Mouse (Mus musculus) c-Kit-positive CD71-positive TER-119-negative erythroid progenitor cells, embryonic 14.5 days (primary cell): ENCODE data around the gene Hnrnpk.
"Not testable (repeated sequence)": the region's sequence is repeated elsewhere in the genome, so short reads cannot be mapped to it uniquely, and the experiment has no call there.

ENCODE experiments used
- DNase-seq: peaks from one replicate; pipeline ENCODE4 v3.0.0-alpha.2; 2013; ENCODE audit warnings: low read depth

Hnrnpk gene

GRCm38 (mm10) chr13:58388379-58388778 lies 14.8 kb downstream of the Hnrnpk start:
- DNase-seq = no peak

GRCm38 (mm10) chr13:58387948-58388347 lies 15.2 kb downstream of the Hnrnpk start:
- DNase-seq = peak; percentile 75

- DNase-seq = no peak
These were observed 17.6 kb downstream of the Hnrnpk start for GRCm38 (mm10) chr13:58385547-58385920.

GRCm38 (mm10) chr13:58384779-58385546 lies 18.2 kb downstream of the Hnrnpk start, which contains the start of gene 2210016F16Rik:
2210016F16Rik (minus strand) TSS chr13:58385225.
- no peak for DNase-seq

- no peak for DNase-seq
These were observed 18.8 kb downstream of the Hnrnpk start for GRCm38 (mm10) chr13:58384371-58384770.

- no peak for DNase-seq
These were observed 30.0 kb downstream of the Hnrnpk start for GRCm38 (mm10) chr13:58373153-58373470.

- DNase-seq = no peak
These were observed 30.6 kb downstream of the Hnrnpk start for GRCm38 (mm10) chr13:58372278-58373152.

GRCm38 (mm10) chr13:58368835-58369234 lies 34.3 kb downstream of the Hnrnpk start:
- no peak for DNase-seq

- DNase-seq = no peak
These were observed 35.5 kb downstream of the Hnrnpk start for GRCm38 (mm10) chr13:58367641-58368040.

GRCm38 (mm10) chr13:58366373-58366772 lies 36.8 kb downstream of the Hnrnpk start:
- DNase-seq = no peak

- DNase-seq = not testable (repeated sequence)
These were observed 38.0 kb downstream of the Hnrnpk start for GRCm38 (mm10) chr13:58365179-58365578.

- no peak for DNase-seq
These were observed 38.6 kb downstream of the Hnrnpk start for GRCm38 (mm10) chr13:58364353-58365175.

GRCm38 (mm10) chr13:58359304-58359653 lies 43.9 kb downstream of the Hnrnpk start:
- DNase-seq = no peak

GRCm38 (mm10) chr13:58358629-58359303 lies 44.4 kb downstream of the Hnrnpk start, which contains the start of gene Kif27:
Kif27 (minus strand) TSS chr13:58359122.
- peak; percentile 89 for DNase-seq

GRCm38 (mm10) chr13:58352996-58353395 lies 50.1 kb downstream of the Hnrnpk start:
- DNase-seq = no peak

- DNase-seq = no peak
These were observed 52.5 kb downstream of the Hnrnpk start for GRCm38 (mm10) chr13:58350606-58351005.

- no peak for DNase-seq
These were observed 58.6 kb downstream of the Hnrnpk start for GRCm38 (mm10) chr13:58344505-58344904.
